Mouse (Mus musculus) bone marrow macrophage, adult 2 months (primary cell): ENCODE data around the gene Med8.

ENCODE experiments used
- CTCF ChIP-seq: IDR thresholded peaks from 2 replicates; pipeline ENCODE4 v1.5.1; 2012; ENCODE audit warnings: low read depth, mild to moderate bottlenecking, low read length, moderate library complexity
- POLR2A ChIP-seq: IDR thresholded peaks from 2 replicates; pipeline ENCODE4 v1.6.1; 2012; ENCODE audit warnings: mild to moderate bottlenecking, low read depth, low read length, borderline replicate concordance

DNA sequence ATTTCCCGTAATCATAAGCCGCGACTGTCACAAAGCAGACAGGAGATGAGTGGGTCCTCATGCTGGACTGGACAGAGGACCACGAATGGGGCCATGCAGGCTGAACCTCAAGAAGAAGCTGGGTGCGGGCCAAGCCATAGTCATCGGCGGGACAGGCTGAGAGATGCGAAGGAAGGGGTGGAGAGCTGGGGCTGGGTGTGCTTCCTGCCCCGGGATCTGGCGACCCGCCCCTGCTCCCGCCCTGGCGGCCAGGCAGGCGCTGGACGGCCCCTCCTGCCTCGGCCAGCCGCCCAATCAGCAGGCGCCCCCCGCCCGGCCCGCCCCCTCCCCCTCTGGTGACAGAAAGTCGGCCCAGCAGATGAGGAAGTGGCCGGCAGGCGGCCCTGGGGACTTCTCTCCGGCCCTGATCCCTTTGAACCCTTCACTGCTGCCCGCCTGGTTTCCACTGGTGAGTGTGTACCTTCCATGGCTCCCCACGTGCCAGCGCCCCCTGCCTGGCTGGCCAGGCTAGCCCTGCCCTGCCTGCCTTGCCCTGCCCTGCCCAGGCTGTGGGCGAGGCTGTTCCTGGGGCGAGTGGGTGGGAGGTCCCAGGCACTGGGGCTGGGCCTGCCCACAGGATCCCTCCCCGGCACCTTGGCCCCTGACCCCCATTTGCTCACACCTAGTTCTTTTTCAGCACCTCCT, 18.8 kb downstream of the Med8 start, which contains the start of gene Elovl1:
- TF ChIP-seq CTCF (no peak), POLR2A (no peak; the same call in 1 of the 2 replicates)
